Mouse (Mus musculus): ENCODE measurements around the gene Gm20388.

DNA sequence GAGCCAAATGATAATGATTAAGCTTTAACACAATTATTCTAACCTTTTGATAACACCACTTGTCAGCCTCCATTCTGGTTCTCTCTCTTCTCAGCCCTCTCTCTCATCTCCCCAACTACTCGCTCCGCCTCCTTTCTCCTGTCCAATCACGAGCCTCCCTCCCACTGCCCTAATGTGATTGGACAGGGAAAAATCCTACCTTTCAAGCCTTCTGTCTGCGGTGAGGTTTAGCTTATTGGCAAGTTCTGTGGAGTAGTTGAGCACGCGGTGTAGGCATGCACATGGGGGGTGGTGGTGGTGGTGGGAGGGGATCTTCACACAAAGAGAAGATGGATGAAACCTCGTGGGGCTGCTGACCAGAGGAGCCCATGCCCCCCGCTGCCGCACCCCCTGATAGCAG, 102.3 kb downstream of the Gm20388 start:
- TF ChIP-seq POLR2A (IDR thresholded peaks at IDR 0.05; ENCODE audit: borderline replicate concordance, insufficient read depth, low read length) (no peak), CTCF (IDR thresholded peaks at IDR 0.05; ENCODE audit: borderline replicate concordance, insufficient read depth, low read depth, low read length) (no peak)
